Mouse (Mus musculus) G1E (cell line): ENCODE measurements around the gene Igf2bp2.

Experiments
- CTCF ChIP-seq: IDR thresholded peaks from 2 replicates; pipeline ENCODE4 v1.5.1; 2012; ENCODE audit warnings: low read depth, low read length, inconsistent platforms, mixed read lengths
- GATA1 ChIP-seq: IDR thresholded peaks from 2 replicates; pipeline ENCODE4 v1.6.1; 2012; ENCODE audit warnings: borderline replicate concordance, low read length, inconsistent platforms, mixed read lengths
- POLR2AphosphoS5 ChIP-seq: IDR thresholded peaks from 2 replicates; pipeline ENCODE4 v1.6.1; 2012; ENCODE audit warnings: low read depth, low read length, inconsistent platforms; ENCODE audit not compliant: insufficient replicate concordance
- TAL1 ChIP-seq: conservative IDR thresholded peaks from 2 replicates; pipeline ENCODE4 v1.6.1; 2012; ENCODE audit warnings: low read depth, low read length, inconsistent platforms, mixed read lengths

DNA sequence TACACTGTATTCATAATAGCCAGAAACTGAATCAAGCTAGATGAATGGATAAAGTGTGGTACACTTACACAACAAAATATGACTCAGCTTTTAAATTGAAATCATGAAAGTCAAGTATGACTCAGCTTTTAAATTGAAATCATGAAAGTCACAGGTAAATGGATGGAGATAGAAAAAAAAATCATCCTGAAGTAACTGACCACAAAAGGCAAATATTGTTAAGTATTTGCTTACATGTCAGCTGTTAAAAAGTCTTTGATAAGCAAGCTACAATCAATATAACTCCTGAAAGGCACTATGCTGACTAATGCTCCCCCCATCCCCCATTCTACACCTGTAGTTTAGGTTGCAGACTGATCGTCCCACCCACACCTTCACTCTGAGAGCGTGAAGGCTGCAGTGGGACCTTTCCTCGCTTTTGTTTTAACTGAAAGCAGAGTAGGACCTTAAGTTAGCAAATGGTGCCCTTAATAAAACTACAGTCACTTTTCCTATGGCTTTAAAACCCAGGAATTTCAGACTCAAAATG is 71.8 kb downstream of the Igf2bp2 start:
- TF ChIP-seq POLR2AphosphoS5 (no peak), CTCF (no peak), GATA1 (no peak), TAL1 (no peak)
